Mouse (Mus musculus): ENCODE data around the gene Olfr716.
"Not testable (repeated sequence)": the region's sequence is repeated elsewhere in the genome, so short reads cannot be mapped to it uniquely, and the experiment has no call there.

The Olfr716 gene

DNA sequence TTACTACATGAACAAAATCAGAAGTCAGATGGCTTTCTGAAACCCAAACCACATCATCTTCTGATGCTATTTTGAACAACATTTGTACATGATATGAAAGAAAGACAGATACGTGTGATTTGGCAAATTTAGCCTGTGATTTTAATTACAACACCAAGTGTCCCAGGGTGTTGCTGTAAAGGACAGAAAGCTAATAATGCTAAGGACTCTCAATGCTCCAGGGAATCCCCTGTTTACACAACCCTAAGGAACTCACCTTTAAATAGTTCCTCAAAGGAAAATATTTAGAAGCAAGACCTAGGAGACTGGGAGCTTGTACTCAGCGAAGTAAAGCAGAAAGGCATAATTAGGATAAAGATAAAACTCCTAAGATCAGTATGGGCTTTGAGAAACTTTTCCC lies at the start of gene Olfr716:
Olfr716 (plus strand) TSS at position 301 of the 400 bp plus-strand sequence.
- not testable (repeated sequence) for DNase-seq (ENCODE audit: low read depth)

- DNase-seq (ENCODE audit: low read depth), result no peak
Observed at GRCm38 (mm10) chr7:107092920-107093319, 45.2 kb upstream of the Olfr716 start, which contains the start of gene Olfr17. Olfr17 (plus strand) TSS chr7:107093220.

DNA sequence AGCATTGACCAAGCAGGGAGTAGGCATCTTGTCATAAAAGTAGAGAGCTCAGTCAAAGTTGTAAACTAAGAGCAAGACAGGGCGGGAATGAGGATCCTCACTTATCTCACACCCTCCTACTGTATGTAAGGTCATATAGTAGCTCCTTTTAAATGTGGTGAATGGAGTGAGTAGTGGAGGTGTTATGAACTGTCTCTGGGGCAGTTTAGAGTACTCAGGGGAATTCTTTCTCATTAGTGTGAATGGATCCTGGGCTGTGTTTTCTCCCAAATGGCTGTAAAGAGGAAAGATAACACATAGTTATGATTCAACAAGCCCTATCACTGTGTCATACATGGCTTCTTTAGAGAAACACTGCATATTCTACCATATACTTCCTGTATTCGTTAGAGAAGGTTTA lies 27.9 kb upstream of the Olfr716 start, which contains the start of gene Olfr715b:
Olfr715b (minus strand) TSS at position 101 of the 400 bp plus-strand sequence.
- not testable (repeated sequence) for DNase-seq (ENCODE audit: low read depth)

- DNase-seq (ENCODE audit: low read depth), result not testable (repeated sequence)
Observed at GRCm38 (mm10) chr7:107130983-107131382, 7.1 kb upstream of the Olfr716 start, which contains the start of gene Olfr715. Olfr715 (minus strand) TSS chr7:107131083.

GRCm38 (mm10) chr7:107166690-107167089 lies 28.6 kb downstream of the Olfr716 start, which contains the start of gene Nlrp14:
Nlrp14 (plus strand) TSS chr7:107166990.
- no peak for DNase-seq (ENCODE audit: low read depth)

- DNase-seq (ENCODE audit: low read depth), result no peak
Observed at GRCm38 (mm10) chr7:107180406-107180805, 42.3 kb downstream of the Olfr716 start.

Measured in fibroblast of lung, adult 2 months (primary cell).